Mouse (Mus musculus) frontal cortex, postnatal 36 days (tissue): ENCODE measurements around the gene Slc35e3.
"Not testable (repeated sequence)": the region's sequence is repeated elsewhere in the genome, so short reads cannot be mapped to it uniquely, and the experiment has no call there.

Experiments
- DNase-seq, 2 experiments: peaks; one replicate each; pipeline ENCODE4 v3.0.0; 2022; ENCODE audit warnings: low spot score in 2 of 2

Slc35e3 gene

DNA sequence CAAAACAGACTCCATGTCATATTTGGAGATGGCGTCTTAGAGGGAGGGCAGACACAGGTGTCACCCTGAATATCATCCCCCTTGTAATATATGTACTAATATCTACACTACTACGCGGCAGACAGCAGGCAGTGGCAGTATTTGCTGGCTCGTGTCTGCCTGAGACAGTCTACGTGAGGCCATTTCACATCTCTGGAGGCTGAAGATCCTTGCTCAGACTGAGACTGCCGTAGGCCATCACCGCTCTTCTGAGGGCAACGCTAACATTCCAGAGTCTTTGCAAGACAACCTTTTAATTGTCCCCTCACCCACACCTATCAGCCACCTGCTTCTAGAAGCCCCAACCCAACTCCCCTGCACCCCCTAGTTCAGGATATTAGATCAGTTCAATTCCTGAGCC, 32.7 kb downstream of the Slc35e3 start:
- DNase-seq: no peak

GRCm38 (mm10) chr10:117712871-117713270, 33.3 kb downstream of the Slc35e3 start:
- no peak for DNase-seq

DNA sequence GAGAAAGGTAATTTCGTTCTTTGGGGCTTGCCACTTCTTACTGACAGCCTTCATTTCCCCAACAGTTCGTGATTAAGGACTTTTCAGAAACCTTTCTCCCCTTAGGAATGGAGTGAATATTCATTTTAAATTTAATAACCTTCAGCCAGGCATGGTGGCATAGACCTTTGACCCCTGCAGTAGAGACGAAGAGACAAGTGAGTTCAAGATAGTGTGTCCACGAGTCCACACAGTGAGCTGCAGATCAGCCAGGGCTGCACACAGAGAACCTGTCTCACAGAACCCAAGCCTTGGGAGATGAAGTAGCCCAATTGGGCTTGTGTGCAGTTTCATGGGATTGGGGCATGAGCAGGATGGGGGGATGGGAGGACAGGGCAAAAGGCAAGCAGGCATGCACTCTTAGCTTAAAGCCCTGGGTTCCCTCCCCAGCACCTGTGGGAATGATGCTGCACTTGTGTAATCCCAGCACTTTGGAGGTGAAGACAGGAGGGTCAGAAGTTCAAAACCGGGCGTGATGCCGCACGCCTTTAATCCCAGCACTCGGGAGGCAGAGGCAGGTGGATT, 33.9 kb downstream of the Slc35e3 start:
- DNase-seq: no peak

DNA sequence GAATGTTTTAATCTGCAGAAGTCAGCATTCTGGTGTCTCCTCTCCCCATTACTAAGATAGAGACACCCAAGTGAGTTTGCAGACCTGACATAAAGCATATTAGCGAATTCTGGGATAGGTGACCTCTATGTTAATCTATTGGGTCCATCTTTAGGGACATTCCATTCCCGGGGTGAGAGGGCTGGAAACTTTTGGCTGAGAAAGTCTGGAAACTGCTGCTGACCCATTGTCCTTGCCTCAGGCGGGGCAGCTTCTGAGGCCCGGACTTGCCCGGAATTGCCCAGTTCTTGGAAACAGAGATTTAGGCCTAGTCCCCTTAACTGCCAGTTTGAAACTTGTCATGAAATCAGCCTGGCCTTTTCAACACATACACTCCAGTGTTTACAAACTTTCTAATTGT, 34.8 kb downstream of the Slc35e3 start:
- DNase-seq: no peak

GRCm38 (mm10) chr10:117710604-117711141, 35.5 kb downstream of the Slc35e3 start, which contains the start of gene Mdm2:
Gene Mdm2, minus strand, starts transcription at chr10:117710758.
- peak; percentile 93 to 94 for DNase-seq

DNA sequence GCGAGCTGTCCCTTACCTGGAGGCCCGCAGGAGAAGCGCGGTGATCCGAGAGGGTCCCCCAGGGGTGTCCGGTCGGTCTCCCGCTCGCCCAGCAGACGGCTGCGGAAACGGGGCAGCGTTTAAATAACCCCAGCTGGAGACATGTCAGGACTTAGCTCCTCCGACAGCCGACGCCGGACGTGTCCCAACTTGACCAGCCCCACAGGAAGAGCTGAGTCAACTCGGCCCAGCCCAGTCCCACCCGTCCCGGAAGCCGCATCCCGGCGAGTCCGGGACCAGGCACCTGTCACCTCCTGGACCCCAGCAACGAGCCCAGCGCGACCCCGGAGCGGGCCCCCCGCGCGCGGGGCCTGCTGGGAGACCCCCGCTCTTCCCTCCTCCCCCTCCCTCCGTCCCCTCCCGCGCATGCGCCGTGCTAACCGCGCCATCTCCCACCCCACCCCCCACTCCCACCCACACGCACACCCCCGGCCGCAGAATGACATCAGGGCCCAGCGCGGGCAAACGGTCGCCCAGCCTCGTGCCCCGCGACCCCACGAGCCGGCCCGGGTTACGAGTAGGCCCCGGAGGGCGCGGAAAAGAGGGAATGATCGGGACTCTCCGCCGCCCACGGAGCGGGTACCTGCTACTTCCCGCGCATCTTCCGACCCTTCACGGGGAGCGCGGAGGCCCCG, 36.1 kb downstream of the Slc35e3 start:
- peak; percentile 62 to 71 for DNase-seq

- DNase-seq: no peak
Observed at GRCm38 (mm10) chr10:117709326-117709830, 36.8 kb downstream of the Slc35e3 start.

DNA sequence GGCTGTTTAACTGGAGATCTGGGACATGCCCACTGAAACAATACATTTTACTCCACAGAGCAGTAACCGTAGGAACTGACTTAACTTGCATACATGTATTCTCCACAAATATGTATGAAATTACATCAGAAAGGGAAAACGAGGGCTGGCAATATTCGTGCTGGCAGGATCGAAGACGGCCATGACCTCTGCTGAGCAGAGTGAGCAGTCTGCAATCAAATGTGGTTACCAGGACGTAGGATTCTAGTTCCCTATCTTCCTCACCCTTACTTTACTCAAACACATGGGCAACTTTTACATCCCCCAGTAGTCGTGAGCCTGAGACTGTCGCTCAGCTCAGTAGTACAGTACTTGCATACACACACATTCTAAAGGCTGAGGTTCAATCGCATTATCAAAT, 37.3 kb downstream of the Slc35e3 start:
- DNase-seq: no peak

- DNase-seq: no peak
Observed at GRCm38 (mm10) chr10:117708376-117708775, 37.8 kb downstream of the Slc35e3 start.

- DNase-seq: no peak
Observed at GRCm38 (mm10) chr10:117707114-117707838, 38.9 kb downstream of the Slc35e3 start.

GRCm38 (mm10) chr10:117706440-117706839, 39.7 kb downstream of the Slc35e3 start:
- no peak for DNase-seq

- no peak for DNase-seq
Observed at GRCm38 (mm10) chr10:117705806-117706205, 40.4 kb downstream of the Slc35e3 start.

DNA sequence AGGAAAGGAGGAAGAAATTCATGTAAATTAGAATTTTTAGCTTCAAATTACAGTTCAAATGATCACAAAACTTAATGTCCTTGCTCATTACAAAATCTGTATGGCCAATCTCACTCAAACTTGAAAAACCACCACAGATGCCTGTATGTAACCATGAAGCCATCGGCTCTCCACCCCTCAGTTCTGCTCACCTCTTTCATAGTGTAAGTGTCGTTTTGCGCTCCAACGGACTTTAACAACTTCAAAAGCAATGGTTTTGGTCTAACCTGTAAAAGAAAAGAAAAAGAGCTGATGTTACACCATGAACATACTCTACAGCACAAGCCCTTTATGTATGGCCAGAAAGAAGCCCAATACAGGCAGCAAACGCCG, 41.2 kb downstream of the Slc35e3 start:
- DNase-seq: no peak

- not testable (repeated sequence) for DNase-seq
Observed at GRCm38 (mm10) chr10:117704314-117704963, 41.7 kb downstream of the Slc35e3 start.

DNA sequence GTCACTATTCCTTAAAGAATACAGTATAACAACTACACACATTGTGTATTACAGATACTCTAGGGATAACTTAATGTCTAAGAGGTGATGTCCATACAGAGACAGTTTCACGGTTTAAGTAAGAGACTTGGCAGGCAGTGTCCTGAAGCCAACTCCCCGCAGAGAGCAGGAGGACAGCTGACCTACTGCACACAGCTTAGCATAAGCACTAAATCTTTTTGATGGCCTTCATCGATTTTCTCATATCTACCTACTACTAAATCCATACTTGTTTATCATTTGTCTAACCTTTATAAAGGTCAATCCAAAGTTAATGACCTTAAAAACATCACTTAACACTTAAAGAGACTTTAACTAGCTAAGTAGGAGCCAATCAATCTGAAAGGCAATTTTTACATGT, 42.7 kb downstream of the Slc35e3 start:
- DNase-seq: no peak

DNA sequence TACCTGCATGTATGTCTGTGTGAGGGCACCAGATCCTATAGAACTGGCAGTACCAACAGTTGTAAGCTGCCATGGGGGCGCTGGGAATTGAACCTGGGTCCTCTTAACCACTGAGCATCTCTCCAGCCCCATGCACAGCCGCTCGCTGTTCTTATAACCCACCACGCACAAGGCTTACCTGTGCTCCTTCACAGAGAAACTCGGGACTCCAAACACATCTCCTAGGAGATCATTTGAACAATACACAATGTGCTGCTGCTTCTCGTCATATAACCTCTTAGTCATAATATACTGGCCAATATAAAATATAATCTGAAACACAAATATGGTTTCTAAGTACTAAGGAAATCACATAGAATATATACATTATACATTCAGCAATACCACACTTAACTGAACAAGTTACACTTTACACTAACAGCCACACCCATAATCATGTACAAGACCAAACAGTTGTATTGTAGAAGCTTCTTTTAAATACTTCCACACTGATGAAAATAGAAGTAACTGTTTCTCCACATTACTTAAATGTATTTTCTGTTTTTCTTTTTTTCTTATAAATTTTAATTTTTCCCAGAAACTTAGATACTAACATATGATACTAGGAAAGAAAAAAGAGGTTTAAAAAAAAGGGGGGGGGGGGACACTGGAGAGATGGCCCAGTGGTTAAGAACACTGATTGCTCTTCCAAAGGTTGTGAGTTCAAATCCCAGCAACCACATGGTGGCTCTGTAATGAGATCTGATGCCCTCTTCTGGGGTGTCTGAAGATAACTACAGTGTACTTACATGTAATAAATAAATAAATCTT, 43.9 kb downstream of the Slc35e3 start:
- DNase-seq: no peak

DNA sequence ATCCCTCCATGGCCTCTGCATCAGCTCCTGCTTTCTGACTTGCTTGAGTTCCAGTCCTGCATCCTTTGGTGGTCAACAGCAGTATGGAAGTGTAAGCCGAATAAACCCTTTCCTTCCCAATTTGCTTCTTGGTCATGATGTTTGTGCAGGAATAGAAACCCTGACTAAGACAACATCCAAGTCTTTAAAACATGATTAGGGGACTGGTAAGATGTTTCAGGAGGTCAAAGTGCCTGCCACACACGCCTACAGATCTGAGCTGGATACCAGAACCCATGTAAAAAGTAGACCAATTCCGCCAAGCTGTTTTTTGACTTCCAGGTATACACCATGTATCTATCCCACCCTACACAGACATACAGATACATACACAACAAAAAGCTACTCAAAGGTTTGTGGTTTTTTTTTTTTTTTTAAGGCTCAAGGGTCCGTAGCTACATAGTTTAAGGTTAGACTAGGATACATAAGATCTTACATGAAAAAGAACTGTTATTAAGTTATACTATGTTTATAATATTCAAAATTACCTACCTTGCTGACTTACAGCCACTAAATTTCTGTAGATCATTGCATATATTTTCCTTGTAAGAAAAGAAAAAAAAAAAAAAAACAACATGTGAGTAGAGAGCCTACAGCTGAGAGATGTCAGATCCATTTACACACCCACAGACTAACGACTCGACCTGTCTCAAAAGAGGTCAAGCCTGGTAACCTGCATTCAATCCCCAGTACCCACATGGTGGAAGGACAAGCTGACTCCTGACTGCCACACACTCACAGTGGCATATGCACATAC, 44.9 kb downstream of the Slc35e3 start:
- no peak for DNase-seq

DNA sequence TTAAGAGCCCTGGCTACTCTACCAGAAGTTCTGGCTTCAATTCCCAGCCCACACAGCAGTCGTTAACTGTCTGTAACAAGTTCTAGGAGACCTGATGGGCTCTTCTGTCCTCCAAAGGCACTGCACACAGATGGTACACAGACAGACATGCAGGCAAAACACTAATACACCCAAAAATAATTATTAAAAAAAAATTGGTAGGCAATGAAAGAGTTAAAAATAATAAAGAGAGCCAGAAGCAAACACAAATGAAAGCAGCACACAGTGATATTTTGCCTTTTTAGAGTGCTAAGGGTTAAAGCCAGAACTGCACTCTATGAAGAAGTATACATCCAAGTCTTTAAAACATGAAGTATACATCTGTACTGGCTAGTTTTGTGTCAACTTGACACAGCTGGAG, 45.7 kb downstream of the Slc35e3 start:
- DNase-seq: no peak

DNA sequence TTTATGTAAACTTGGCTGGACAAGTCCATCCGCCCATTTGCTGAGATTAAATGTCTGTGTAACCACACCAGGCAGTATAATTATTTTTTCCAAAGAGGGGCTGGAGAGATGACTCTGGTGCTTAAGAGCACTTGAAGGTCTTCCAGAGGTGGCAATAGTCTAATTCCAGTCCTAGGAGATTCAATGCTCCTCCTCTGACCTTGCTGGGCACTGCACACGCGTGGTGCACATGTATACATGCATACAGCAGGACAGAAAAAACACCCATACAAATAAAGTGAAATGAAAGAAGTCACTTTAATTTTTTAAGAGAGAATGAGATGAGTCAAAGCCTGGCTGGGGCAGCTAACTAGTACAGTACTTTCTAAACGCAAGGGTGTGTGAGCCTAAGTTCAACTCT, 46.3 kb downstream of the Slc35e3 start:
- no peak for DNase-seq
